Mouse (Mus musculus): ENCODE data around the gene Acaca. TPM values are rescaled to one million over a fixed set of nuclear protein-coding genes. Genes with fewer than 3 reads are reported as not detected.

Gene Acaca
- polyA plus RNA-seq, 1 experiment: 34.5 TPM

GRCm38 (mm10) chr11:84193249-84193648, 63.8 kb downstream of the Acaca start:
- 78% methylated on average over 10 of the region's 10 CpGs for WGBS
- no peak for DNase-seq
- Histone ChIP-seq H3K4me1 (ENCODE audit: control insufficient read depth, insufficient read depth, low read length) (no peaks in the 10 kb centered on the region; the same call in 1 of the 2 replicates), H3K4me3 (replicated peaks; ENCODE audit: extremely low read depth, low read depth, low read length) (no peak overlapping the region)
- TF ChIP-seq POLR2A (IDR thresholded peaks at IDR 0.05; ENCODE audit: borderline replicate concordance, extremely low read depth, low read depth, low read length) (no peak), CTCF (IDR thresholded peaks at IDR 0.05; ENCODE audit: insufficient read depth, low read length) (no peak)

DNA sequence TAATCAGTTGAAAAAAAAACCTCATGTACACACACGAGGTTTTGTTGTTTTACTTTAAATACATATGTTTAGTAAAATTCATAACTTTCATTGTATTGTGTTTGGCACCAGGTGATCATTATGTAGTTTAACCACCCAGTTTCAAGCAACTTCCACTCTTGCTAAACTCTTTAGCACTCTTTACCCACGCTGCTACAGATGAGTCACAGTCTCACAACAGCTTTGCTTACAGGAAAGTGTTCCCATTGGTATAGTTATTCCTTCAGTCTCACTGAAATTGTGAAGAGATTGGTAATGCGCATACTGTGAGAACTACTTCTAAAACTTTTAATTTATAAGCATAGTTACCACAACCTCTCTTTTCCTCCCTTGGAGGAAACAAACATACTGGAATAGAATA, 65.3 kb downstream of the Acaca start:
- DNase-seq: no peak
- TF ChIP-seq POLR2A (IDR thresholded peaks at IDR 0.05; ENCODE audit: borderline replicate concordance, extremely low read depth, low read depth, low read length): no peak
- TF ChIP-seq CTCF (IDR thresholded peaks at IDR 0.05; ENCODE audit: insufficient read depth, low read length): no peak
- no peaks in the 10 kb centered on the region; the same call in 1 of the 2 replicates for H3K4me1 ChIP-seq (ENCODE audit: control insufficient read depth, insufficient read depth, low read length)
- no peak overlapping the region for H3K4me3 ChIP-seq (replicated peaks; ENCODE audit: extremely low read depth, low read depth, low read length)
- WGBS: 78% methylated on average over 3 of the region's 3 CpGs

DNA sequence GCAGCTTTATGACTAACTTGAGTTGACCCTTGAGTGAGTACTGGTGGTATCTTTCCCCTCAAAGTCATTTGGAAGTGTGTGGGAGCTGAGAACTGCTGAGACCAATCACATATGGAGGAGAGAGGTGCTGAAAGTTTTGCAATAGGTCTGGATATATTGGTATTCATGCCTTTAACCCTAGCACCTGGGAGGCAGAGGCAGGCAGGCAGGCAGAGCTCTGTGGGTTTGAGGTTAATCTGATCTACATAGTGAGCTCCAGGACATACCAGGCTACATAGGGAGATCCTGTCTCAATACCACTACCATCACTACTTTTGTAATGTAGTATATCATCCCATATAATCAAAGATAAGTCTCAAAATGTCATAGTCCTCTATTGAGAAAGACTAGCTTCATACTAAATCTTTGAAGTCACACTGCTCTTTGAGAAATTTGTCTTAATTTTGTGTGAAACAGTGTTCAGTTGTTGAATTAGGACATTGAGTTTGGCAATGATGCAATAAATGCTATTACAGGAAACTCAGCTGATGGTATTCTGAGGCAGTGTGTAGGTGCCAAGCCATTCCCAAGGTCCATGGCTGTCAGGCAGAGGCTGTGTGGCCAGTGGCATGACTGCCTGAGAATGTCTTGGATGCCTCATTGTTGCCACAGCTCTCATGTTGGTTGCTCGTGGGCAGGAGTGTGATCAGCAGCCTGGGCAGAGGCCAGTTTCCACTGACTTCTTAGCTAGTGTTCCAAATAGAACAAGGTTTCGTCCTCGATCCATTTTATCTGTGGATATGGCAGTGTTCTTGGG, 68.3 kb downstream of the Acaca start:
- no peaks in the 10 kb centered on the region; the same call in 1 of the 2 replicates for H3K4me1 ChIP-seq (ENCODE audit: control insufficient read depth, insufficient read depth, low read length)
- H3K4me3 ChIP-seq (replicated peaks; ENCODE audit: extremely low read depth, low read depth, low read length): no peak overlapping the region
- no peak for DNase-seq
- TF ChIP-seq POLR2A (IDR thresholded peaks at IDR 0.05; ENCODE audit: borderline replicate concordance, extremely low read depth, low read depth, low read length): no peak
- TF ChIP-seq CTCF (IDR thresholded peaks at IDR 0.05; ENCODE audit: insufficient read depth, low read length): no peak
- WGBS: 66% methylated on average over 3 of the region's 3 CpGs

DNA sequence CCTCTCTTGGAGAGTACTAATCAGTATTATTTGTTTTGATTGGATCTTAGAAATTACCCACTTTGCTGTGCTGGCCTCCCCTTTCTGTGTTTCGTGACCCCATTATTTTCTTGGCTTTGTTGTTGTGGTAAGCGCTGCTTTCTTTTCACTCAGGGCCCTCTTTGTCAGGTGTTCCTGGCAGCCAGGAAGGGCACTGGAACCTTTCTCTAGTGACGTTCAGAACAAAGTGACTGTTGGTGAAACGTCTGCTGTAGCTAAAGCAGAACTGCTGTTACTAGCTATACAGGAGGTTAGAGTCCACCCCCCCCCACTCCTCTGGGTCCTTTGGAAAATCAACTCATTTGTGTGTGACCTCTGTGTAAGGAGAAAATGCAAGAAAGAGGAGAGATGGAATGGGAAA, 76.3 kb downstream of the Acaca start:
- H3K4me1 ChIP-seq (ENCODE audit: control insufficient read depth, insufficient read depth, low read length): no peaks in the 10 kb centered on the region
- no peak for TF ChIP-seq CTCF (IDR thresholded peaks at IDR 0.05; ENCODE audit: insufficient read depth, low read length)
- TF ChIP-seq POLR2A (IDR thresholded peaks at IDR 0.05; ENCODE audit: borderline replicate concordance, extremely low read depth, low read depth, low read length): no peak
- WGBS: 57% methylated on average over 4 of the region's 4 CpGs
- DNase-seq: no peak
- H3K4me3 ChIP-seq (replicated peaks; ENCODE audit: extremely low read depth, low read depth, low read length): no peak overlapping the region

- Histone ChIP-seq H3K4me1 (ENCODE audit: control insufficient read depth, insufficient read depth, low read length) (no peaks in the 10 kb centered on the region), H3K4me3 (replicated peaks; ENCODE audit: extremely low read depth, low read depth, low read length) (no peak overlapping the region)
- WGBS: 88% methylated on average over 6 of the region's 6 CpGs
- TF ChIP-seq CTCF (IDR thresholded peaks at IDR 0.05; ENCODE audit: insufficient read depth, low read length) (no peak), POLR2A (IDR thresholded peaks at IDR 0.05; ENCODE audit: borderline replicate concordance, extremely low read depth, low read depth, low read length) (no peak)
- no peak for DNase-seq
Measured at GRCm38 (mm10) chr11:84210876-84211275, 81.4 kb downstream of the Acaca start.

GRCm38 (mm10) chr11:84218951-84219350, 89.5 kb downstream of the Acaca start:
- H3K4me1 ChIP-seq (ENCODE audit: control insufficient read depth, insufficient read depth, low read length): no peaks in the 10 kb centered on the region
- WGBS: 57% methylated on average over 4 of the region's 4 CpGs
- no peak overlapping the region for H3K4me3 ChIP-seq (replicated peaks; ENCODE audit: extremely low read depth, low read depth, low read length)
- no peak for DNase-seq
- TF ChIP-seq POLR2A (IDR thresholded peaks at IDR 0.05; ENCODE audit: borderline replicate concordance, extremely low read depth, low read depth, low read length): no peak
- TF ChIP-seq CTCF (IDR thresholded peaks at IDR 0.05; ENCODE audit: insufficient read depth, low read length): no peak

DNA sequence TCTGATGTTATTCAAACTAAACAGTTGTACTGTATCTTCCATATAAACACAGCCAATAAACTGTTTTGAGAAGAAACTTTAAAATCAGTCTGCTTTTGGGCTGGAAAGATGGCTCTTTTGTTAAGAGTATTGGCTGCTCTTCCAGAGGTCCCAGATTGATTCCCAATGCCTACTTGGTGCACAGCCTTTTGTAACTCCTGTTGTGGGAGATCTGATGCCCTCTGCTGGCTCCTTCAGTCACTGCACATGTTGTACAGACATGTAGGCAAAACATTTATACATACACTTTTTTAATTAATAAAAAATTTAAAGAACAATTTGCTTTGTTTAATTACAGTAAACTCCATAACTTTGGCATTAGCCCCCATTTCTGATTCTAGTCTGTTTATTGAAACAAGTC, 114.1 kb downstream of the Acaca start:
- DNase-seq: peak; percentile 33
- TF ChIP-seq CTCF (IDR thresholded peaks at IDR 0.05; ENCODE audit: insufficient read depth, low read length) (peak; percentile 45; the same call in 1 of the 2 replicates), POLR2A (IDR thresholded peaks at IDR 0.05; ENCODE audit: borderline replicate concordance, extremely low read depth, low read depth, low read length) (no peak)
- Histone ChIP-seq H3K4me1 (ENCODE audit: control insufficient read depth, insufficient read depth, low read length) (no peaks in the 10 kb centered on the region), H3K4me3 (replicated peaks; ENCODE audit: extremely low read depth, low read depth, low read length) (no peak overlapping the region)

DNA sequence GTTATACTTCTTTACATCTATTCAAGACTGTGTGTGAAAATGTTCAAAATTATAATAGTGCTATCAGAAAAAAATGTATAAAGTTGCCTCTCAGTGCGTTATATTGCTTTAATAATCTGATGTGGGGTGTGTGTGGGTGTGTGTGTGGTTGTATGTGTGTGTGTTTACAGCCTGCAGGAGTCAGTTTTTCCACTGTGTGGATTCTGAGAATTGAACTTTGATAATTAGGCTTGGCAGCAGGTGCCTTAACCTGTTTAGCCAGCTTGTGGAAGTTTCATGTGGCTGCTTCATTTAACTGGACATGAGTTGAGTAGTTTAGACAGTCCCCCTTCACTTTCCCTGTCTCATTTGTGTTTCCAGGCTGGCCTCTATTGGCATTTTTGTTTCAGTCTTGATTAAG, 117.9 kb downstream of the Acaca start:
- Histone ChIP-seq H3K4me3 (replicated peaks; ENCODE audit: extremely low read depth, low read depth, low read length) (no peak overlapping the region), H3K4me1 (ENCODE audit: control insufficient read depth, insufficient read depth, low read length) (no peaks in the 10 kb centered on the region)
- DNase-seq: no peak
- 97% methylated on average over 1 of the region's 1 CpGs for WGBS
- TF ChIP-seq CTCF (IDR thresholded peaks at IDR 0.05; ENCODE audit: insufficient read depth, low read length) (no peak), POLR2A (IDR thresholded peaks at IDR 0.05; ENCODE audit: borderline replicate concordance, extremely low read depth, low read depth, low read length) (no peak)

- H3K4me1 ChIP-seq (ENCODE audit: control insufficient read depth, insufficient read depth, low read length): no peaks in the 10 kb centered on the region
- TF ChIP-seq POLR2A (IDR thresholded peaks at IDR 0.05; ENCODE audit: borderline replicate concordance, extremely low read depth, low read depth, low read length) (no peak), CTCF (IDR thresholded peaks at IDR 0.05; ENCODE audit: insufficient read depth, low read length) (no peak)
- DNase-seq: no peak
- WGBS: 82% methylated on average over 3 of the region's 3 CpGs
- no peak overlapping the region for H3K4me3 ChIP-seq (replicated peaks; ENCODE audit: extremely low read depth, low read depth, low read length)
Measured at GRCm38 (mm10) chr11:84251170-84251569, 121.7 kb downstream of the Acaca start.

DNA sequence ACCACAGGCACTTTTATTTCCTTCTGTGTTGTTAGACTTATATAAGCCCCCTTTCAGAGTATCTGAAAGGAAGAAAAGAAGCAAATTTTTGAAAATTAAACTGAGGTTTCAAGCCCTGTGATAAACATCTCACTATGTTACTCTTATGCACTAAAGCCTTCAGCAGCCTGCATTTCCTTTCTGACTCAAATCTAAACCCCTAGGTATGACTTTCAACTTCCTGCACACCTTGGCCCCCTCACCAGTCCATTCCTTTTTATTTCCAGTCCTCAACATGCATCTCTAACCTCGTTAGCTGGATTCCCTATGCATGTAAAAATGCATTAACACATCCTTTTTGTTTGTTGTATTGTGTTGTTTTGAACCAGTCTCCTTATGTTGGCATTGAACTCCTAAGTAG, 123.0 kb downstream of the Acaca start:
- Histone ChIP-seq H3K4me1 (ENCODE audit: control insufficient read depth, insufficient read depth, low read length) (no peaks in the 10 kb centered on the region), H3K4me3 (replicated peaks; ENCODE audit: extremely low read depth, low read depth, low read length) (no peak overlapping the region)
- WGBS: 87% methylated on average over 1 of the region's 1 CpGs
- TF ChIP-seq POLR2A (IDR thresholded peaks at IDR 0.05; ENCODE audit: borderline replicate concordance, extremely low read depth, low read depth, low read length): no peak
- TF ChIP-seq CTCF (IDR thresholded peaks at IDR 0.05; ENCODE audit: insufficient read depth, low read length): no peak
- no peak for DNase-seq
